Mouse (Mus musculus) liver, adult 2 months (tissue): ENCODE results near the gene Tenm3.

Experiments used
- CTCF ChIP-seq: fragments of 200-500 bp; IDR thresholded peaks from 2 replicates; pipeline ENCODE4 v1.5.1; 2011; ENCODE audit warnings: low read depth, low read length, control low read depth
- POLR2A ChIP-seq: fragments of 200-500 bp; IDR thresholded peaks from 2 replicates; pipeline ENCODE4 v1.6.1; 2011; ENCODE audit warnings: low read length, control low read depth; ENCODE audit not compliant: insufficient read depth; ENCODE audit errors: extremely low read depth

- TF ChIP-seq POLR2A (no peak), CTCF (no peak)
These were observed 22.2 kb upstream of the Tenm3 start for GRCm38 (mm10) chr8:48865972-48866371.
